Mouse (Mus musculus) monocyte, adult 59 days (primary cell): ENCODE data around the gene Olfr390. TPM values are rescaled to one million over a fixed set of nuclear protein-coding genes. Genes with fewer than 3 reads are reported as not detected.

Source experiments
- total RNA-seq, 2 experiments: library from RNA; stranded (reverse); gene quantifications; one replicate each; pipeline ENCODE4 v1.2.4; 2023

Gene Olfr390
- total RNA-seq = not detected

DNA sequence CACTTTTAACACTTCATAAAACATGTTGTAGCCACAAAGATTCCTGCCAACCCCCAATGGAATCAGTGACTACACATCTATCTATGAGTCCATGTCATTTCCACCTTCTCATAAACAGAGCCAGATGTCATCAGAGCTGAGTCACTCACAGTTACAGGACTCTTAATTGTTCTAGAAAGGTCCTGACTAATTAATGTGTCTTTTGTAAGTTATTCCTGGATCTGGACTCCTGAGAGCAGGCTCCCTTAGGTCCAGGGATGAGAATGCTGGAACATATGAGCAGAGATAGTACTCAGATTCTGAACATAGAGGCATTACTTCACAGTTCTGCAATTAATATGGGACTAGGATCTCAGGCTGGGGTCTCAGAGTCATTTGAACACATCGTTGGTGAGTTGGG is at the start of gene Olfr390:
Olfr390 (plus strand) TSS at position 301 of the 400 bp plus-strand sequence.

DNA sequence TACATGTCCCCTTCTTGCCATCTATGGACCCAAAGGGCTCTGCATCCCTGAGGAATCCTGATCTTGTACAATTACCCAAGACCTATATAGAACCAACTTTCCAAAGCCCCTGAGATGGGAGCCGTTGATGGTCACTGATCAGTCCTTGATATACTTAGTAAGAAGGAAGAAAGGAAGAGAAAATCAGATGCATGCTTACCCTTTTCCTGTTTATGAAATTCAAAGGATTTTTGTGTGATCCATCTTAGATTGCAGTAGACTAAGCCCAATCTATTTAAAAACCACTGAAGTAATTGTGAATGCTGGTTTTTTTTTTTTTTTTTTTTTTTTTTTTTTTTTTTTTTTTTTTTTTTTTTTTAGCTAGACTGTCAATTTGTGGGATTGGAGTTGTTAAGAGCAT is 2.2 kb upstream of the Olfr390 start, which contains the start of gene Olfr389:
Olfr389 (minus strand) TSS at position 101 of the 400 bp plus-strand sequence.

DNA sequence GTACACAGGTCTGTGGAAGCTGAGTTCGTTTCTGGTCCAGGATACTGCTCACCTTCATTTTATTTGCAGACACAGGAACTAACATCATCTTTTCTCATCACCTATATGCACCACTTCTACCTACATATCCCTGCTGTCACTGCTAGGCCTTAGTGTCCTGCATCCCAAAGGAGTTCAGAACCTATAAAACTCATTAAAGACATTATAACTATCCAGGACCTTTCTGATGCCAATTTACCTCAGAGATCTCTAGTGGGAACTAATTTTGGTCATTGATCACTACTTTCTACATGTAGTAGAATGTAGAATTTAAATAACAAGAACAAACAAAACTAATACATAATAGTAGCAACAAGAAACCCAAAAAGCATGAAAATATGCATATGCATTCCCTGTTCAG is 20.2 kb downstream of the Olfr390 start, which contains the start of gene Olfr391-ps:
Olfr391-ps (minus strand) TSS at position 101 of the 400 bp plus-strand sequence.

DNA sequence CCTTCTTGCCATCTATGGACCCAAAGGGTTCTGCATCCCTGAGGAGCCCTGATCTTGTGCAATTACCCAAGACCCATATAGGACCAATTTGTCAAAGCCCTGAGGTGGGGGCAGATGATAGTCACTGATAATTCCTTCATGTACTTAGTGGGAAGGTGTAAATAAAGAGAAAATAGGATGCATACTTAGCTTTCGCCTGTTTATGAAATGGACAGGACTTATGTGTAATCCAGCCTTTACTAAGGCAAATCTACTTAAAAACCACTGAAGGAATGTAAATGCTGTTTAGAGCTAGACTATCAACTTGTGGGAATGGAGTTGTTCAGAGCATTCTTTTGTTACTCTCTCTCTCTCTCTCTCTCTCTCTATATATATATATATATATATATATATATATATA is 34.2 kb downstream of the Olfr390 start, which contains the start of gene Olfr392:
Olfr392 (minus strand) TSS at position 101 of the 400 bp plus-strand sequence.

Other genes with a start within 250 kb of the Olfr390 start
- not detected for gene Olfr385, start 190.0 kb upstream of the Olfr390 start, total RNA-seq
- not detected for gene Olfr384, start 184.4 kb upstream of the Olfr390 start, total RNA-seq
- not detected for gene Zfp735, start 94.2 kb upstream of the Olfr390 start, total RNA-seq
- gene Olfr389, start 2.3 kb upstream of the Olfr390 start, total RNA-seq = not detected
- gene Olfr391-ps, start 20.1 kb downstream of the Olfr390 start, total RNA-seq = not detected
- gene Olfr392, start 34.1 kb downstream of the Olfr390 start, total RNA-seq = not detected
- not detected for gene Olfr393, start 68.5 kb downstream of the Olfr390 start, total RNA-seq
- not detected for gene Olfr394, start 107.8 kb downstream of the Olfr390 start, total RNA-seq
- gene Olfr395, start 126.3 kb downstream of the Olfr390 start, total RNA-seq = not detected
- not detected for gene Olfr23, start 153.7 kb downstream of the Olfr390 start, total RNA-seq
- not detected for gene Olfr397, start 177.9 kb downstream of the Olfr390 start, total RNA-seq
- gene Olfr398, start 207.4 kb downstream of the Olfr390 start, total RNA-seq = not detected